Mouse (Mus musculus): ENCODE data around the gene Elmo1.

The Elmo1 gene

DNA sequence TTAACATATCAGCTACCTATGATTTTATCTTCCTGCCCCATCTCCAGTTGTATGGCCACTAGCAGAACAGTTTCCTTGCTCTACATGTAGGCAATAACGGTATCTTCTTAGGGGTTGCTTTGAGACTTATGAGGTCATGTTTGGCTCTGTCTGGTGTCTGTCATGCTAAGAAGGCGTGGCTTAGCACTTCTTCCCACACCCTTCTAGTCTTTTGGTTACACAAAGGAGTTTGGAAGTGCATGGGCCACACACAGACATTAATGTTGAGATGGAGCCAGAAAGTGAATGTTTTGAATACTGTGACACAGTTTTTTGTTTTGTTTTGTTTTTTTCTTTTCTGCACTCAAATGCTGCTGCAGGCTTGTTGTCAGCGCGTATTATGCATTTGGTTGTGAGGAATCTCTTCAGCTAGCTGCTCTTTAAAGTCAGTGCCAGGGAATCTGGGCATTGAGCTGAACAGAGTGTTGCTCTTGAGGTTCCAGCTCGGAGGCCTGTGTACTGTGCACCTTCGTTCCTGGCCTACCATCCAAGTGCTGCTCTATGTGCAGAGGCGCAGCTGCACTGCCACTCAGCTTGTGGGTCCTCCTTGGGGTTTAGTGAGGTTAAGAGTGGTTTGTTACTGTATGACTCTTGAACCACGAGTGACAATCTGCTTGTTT is 31.1 kb downstream of the Elmo1 start:
- no peak for DNase-seq (ENCODE audit: low spot score)

DNA sequence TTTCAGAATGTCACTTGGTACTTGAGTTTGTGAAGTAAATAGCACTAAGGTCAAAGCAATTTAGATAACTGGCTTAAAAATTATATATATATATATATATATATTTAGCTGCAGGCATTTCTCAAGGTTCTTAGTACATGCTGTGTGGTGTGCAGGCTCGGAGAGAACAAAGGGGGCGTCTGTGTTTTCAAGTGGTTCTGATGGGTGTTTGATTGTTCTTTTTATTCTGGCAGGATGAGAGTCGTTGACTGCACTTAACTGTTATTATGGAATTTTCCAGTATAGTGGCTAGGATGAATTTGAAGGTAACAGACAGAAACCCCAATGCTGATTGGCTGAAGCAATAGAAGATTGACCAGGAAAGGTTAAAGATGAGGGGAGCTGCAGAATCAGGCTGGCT is 33.6 kb downstream of the Elmo1 start:
- no peak for DNase-seq (ENCODE audit: low spot score)

DNA sequence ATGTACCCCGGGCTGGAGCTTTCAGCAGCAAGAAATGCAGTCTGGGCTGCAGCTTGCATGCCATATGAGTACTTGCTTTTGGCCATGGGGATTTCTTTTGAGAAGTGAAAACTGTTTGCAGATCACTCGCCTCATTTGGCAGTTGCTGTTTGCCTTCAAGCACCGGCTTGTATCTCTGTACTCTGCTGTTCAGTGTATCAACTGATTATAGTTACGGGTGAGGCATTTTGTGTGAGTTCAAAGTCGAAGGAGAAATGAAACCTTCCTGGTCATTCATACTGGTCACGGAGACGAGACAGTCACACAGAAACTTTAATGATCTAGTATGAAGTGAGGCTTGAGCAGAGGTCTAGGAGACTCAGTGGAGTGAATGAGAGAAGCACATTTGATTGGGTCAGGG is 34.6 kb downstream of the Elmo1 start:
- no peak for DNase-seq (ENCODE audit: low spot score)

DNA sequence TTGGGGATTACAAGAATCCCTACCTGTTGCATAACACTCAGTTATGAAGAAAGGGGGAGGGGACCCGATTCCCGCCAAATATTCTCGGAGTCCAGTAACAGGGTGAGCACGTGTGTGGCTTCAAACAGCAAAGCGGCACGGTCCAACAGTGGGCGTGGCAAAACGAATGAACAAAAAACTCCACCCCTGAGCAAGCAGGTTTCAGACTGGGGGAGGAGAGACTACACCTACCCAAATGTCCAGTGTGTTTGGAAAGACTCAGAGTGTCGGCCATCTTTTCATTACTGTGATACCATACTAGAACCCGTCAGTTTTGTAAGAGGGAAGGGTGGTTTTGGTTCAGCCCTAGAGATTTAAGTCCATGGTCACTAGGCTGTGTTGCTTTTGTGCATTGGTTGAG is 35.4 kb downstream of the Elmo1 start:
- no peak for DNase-seq (ENCODE audit: low spot score)

DNA sequence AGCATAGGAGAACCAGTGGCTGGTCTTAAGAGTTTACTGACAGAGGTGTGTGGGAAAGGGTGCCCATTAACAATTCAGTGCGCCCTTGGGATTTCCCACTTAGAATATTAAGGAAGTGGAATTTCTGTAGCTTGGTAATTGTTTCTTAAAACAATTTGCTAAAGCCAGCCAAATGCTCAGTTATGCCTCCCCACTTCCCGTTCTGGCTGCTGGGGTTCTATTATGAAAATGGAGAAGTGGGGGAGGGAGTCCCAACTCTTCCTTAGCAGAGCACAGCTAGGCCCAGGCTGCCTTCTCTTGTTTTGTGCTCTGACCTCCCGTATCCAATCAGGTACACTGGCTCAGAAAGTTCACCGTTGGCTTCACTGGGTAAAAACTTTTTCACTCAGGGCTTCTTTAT is 37.2 kb downstream of the Elmo1 start:
- DNase-seq (ENCODE audit: low spot score) = no peak

DNA sequence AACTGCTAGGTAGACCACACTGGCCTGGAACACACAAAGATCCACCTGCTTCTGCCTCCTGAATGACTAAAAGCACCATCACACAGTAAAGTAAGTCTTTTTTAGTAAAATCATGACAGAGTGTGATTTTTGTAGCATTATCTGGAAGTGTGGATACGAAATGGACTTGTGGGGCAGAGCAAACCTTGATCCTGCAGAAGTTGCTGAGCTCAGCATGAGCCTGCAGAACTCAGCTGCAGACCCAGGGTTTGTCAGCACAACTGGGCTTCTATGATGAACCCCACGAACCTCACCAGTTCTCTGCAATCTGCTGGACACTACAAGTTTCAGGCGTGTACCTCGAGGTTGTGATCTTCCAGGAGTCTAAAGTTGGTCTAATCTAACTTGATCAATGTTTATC is 37.7 kb downstream of the Elmo1 start:
- DNase-seq (ENCODE audit: low spot score) = no peak

DNA sequence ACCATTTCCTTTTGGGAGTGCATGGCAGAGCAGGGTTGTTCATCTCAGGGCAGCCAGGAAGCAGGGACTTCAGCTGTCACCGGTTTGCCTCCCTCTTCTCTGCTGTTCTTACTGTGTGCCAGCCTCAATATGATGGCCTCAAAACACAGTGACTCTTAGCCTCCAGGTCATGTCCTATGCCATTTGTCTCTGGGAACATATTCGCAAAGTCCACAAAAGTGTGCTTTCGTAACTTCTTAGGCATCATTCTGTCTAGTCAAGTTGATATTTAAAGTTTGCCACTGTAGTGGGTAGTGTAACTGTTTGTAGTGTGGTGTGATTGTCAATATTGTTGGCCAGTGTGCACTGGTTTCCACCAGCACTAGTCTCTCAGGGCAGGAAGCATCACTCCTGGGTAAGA is 40.3 kb downstream of the Elmo1 start:
- no peak for DNase-seq (ENCODE audit: low spot score)

DNA sequence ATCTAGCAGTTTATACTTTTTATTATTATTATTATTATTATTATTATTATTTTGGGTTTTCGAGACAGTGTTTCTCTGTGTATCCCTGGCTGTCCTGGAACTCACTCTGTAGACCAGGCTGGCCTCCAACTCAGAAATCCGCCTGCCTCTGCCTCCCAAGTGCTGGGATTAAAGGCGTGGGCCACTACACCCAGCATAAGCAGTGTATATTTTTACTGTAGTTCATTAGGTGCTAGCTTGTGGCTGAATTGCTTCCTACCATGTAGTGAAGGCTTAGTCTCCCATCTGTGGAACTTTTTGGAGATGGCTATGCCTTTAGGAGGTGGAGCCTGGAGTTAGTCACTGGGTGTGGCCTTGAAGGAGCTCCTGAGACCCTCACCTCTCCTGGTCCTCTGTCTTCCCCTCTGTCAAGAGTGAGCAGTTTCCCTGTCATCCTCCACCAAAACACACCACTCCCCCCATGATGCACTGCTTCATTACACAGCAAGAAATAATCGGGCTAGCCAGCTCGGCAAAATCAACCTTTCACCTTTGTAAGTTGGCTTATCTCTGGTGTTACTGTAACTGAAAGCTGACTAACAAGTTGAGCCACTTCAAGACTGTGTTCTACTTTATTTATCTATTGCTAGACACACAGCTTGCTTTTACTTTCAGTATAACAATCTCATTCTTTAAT is 41.1 kb downstream of the Elmo1 start:
- no peak for DNase-seq (ENCODE audit: low spot score)

DNA sequence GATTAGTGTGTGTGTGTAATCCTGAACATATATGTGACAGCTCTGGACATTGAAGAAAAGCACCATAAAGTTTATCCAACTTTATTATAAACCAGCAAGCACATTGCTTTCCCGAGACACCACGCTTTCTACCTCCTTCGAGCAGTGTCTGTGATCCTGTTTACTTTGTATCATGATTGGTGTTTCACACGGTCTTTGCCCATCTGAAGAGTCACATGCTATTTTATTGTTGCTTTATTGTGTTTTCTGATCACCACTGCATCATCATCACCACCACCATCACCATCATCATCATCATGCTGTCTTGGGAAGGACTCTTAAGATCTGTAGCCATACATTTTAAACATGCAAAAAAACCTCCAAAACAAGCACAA is 41.6 kb downstream of the Elmo1 start:
- DNase-seq (ENCODE audit: low spot score) = no peak

DNA sequence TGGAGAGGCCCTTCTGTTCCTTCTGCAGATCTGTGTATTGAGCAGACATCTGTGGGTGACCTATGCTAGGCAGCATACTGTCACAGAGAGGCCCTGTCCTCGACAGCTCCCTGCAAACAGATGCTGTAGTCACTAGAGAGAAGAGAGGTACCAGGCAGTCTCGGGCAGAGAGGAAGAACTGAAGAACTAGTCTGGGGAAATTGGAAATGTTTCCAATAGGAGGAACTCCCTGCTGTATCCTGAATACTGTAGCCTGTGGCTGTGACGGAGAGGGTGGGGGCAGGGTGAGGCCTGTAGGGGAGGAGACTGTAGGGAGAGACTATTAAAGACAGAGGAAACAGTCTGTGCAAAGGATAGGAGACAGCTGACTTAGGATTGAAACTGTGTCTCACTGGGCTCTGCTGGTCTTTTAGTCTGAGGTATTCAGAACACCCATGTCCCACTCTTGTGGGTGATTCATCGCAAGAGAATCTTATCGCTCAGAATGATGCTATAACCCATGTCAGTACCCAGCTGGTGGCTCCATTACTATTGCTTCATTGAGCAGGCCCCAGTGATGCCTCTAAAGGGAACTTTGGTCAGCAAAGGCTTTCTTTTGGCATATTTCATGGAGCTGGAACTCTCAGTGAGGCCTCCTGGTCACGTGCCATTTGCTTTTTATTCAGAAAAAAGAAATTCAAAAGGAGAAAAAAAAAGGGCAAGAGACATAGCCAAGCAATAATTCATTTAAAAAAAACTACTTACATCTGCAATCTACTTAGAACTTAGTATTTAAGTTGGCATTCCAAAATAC is 43.4 kb downstream of the Elmo1 start:
- DNase-seq (ENCODE audit: low spot score) = no peak

DNA sequence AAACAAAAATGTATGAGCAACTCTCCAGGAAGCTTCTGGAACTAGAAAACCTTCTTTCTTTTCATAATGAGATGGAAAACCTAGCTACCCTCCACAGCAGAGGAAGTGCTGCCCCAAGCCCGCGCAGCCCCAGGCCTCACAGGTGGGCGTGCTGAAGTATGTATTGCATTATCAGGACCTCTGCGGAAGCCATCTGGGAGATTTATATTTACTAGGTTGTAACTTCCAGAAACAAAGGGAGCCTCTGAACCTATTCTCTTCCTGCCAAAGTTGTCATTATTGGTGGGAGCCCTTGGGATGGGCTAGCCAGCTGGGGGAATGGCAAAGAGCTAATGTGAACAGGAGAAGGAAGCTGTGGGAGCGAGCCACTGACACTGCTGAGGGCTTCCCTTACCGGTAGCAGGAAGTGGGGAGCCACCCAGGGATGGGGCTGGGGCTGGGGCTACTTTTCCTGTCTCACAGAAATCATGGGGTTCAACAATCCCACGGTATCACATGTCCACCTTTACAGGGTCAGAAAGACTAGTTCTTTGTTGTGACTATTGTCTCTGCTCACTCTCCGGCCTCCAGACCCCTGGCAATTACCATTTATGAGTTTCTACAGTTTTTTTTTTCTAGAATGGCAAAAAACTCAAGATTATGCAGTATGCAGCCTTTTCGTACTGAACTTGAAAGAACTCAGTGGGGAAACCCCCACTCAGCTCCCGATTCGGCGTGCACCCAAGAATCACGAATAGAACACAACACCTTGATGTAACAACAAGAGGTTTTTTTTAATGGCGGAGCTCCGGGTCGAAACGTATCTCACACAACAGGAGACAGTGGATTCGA is 44.2 kb downstream of the Elmo1 start:
- no peak for DNase-seq (ENCODE audit: low spot score)

DNA sequence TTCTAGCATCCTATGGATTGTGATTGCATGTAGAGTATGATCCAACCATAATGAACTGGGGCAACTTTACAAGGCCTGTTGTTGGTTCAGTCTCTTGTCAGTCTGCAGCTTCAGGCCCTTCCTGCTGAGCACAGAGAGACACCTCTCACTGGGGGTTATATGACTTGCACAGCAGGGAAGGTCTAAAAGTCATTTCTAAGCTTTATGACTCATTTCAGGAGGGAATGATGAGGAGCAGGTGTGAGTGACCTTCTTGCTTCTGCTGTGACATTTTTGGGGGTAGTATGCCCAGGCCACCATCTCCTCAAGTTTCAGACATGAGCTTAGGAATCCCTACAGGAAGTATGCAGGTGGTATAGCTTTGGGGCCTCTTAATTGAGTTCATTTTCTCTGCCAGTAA is 46.4 kb downstream of the Elmo1 start:
- no peak for DNase-seq (ENCODE audit: low spot score)

DNA sequence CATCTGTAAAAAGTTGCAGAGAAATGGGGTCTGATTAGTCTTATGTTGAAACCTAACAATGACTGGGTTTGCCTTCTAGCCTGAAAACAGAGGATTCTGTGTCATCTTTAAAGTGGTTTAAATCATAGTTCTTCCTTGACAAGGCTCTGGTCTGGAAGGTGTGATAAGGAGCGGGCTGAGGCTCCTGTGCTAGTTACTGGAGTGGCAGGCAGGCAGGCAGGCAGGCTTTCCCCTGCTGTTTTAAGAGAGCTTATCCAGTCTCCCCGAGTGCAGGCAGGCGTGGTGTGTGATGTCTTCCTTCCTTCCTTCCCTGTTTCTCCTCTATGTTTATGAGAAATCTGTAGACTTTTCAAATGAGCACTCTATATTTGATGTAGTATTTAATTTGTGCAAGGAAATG is 48.1 kb downstream of the Elmo1 start:
- DNase-seq (ENCODE audit: low spot score) = no peak

DNA sequence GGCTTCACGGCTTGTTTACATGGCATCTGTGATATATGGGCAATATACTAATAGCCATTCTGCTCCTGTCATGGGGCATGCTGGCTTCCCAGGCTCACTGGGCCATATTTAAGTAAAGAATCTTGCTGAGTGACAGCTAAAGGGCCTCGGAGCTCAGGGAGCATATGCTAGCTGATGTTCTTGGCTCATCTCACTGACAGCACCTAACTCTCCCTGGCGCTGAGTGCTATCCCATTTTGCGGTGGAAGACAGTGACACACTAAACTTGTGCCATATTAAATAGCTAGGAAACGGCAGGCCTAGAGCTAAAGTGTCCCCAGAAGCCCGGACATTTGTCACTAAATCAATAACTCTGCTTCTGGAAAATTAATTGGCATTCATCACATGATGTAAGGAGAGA is 48.7 kb downstream of the Elmo1 start:
- no peak for DNase-seq (ENCODE audit: low spot score)

DNA sequence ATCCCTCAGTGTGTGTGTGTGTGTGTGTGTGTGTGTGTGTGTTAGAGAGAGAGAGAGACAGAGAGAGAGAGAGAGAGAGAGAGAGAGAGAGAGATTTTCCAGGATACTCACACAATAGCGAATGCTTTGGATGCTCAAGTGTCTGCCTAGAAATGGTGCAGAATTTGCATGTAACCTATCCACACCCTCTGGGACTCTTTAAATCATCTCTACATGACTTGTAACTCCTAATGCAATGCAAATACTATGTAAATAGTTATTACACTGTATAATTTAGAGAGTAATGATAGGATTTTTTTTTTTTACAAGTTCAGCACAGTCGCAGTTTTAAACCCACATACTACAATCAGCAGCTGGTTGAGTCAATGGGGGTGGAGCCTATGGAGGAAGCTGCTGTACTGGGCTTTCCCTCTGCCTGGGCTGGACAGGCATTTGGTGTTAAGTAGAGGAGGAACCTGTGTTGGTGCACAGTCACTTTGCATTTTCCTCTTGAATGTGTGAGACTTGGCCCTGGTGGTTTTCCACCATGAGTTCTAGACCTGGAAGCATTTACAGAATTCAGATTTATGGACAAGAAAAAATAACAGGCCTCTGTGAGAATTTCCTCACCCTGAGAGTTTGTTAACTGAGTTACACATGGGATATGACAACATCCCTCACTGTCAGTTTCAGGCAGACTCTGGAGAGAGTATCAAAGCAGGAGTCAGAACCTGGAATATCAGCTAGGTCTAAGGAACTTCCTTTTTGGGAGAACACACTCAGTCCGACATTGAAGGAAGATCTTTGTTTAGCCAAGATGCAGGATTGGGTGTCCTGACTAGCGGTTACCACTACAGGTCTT is 49.6 kb downstream of the Elmo1 start:
- no peak for DNase-seq (ENCODE audit: low spot score)

DNA sequence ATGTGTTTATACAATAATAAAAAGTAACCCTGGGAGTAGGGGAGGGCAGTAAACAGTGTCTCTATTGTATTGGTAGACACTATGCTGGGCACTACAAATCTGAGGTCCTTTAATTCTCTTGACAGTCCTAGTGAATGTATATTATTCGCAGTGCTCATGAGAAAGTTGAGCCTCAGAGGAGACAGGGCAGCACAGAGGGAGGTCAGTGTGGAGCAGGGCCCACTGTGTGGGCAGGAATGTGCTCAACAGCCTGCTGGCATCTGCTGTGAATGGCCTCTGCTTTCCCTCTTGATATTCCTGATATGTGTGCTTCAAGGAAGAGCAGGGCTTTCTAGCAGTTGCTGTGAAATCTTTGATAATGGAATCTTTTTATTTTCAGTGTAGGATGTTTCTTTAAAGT is 52.2 kb downstream of the Elmo1 start:
- no peak for DNase-seq (ENCODE audit: low spot score)

DNA sequence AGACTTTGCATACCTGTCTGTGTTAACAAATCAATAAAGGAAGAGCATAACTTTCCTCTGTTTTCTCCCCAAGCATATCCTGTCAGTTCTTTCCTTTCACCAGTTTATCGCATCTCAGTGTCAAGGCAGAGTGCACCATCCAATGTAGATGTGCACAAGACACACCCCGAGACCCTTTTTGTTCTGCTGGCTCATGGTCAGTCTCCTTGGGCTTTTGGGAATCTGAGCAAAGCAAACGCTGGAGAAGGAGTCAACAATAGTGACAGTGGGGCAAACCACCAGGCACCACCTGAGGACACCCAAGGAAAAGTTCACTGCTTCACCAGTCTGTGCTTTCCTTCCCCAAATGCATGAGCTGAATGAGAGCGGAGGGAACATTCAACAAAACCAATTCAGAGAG is 56.5 kb downstream of the Elmo1 start:
- no peak for DNase-seq (ENCODE audit: low spot score)

DNA sequence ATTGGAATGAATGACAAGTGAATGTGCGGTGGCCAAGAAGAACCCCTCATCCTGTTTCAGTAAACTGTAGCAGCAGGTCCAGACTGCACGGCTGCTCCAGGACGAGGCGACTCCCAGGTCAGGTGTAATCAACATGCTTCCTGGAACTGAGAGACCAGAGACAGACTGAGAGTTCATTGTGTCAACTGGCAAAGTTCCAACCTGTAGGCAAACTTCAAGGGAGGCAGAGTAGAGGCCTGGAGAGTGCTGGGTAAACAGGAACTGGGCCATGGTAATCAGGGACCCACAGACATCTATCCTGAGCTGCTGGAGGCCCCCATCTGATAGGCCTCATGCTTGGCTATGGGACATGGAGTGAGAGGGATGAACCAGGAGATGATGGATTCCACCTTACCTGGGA is 57.3 kb downstream of the Elmo1 start:
- no peak for DNase-seq (ENCODE audit: low spot score)

DNA sequence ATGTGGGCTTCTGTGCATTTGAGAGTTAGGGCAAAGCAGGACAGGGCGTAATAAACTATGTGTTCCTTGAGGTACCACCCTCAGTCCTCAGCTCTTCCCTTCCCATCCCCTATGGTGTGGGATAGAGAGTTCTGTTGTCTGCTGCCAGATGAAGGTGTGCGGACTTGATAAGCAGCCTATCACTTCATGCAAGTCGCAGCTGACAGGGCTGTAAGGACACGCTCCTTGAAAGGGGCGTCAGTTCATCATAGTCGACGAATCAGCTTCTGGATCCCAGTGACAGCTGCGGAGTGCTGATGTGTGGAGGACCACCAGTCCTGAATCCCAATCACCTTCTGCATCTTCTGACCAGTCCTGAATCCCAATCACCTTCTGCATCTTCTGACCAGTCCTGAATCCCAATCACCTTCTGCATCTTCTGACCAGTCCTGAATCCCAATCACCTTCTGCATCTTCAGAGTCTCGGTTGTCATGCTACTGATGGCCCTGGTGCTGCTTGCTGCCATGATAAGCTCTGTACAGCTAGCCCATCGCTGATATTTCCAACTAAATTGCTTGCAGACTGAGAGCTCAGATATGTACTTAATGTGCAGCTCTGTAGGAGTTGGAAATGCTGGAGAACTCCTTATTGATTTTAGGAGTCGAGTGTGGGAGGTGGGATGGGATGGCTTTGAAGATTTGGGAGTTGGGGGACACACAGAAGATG is 59.9 kb downstream of the Elmo1 start:
- DNase-seq (ENCODE audit: low spot score) = no peak

DNA sequence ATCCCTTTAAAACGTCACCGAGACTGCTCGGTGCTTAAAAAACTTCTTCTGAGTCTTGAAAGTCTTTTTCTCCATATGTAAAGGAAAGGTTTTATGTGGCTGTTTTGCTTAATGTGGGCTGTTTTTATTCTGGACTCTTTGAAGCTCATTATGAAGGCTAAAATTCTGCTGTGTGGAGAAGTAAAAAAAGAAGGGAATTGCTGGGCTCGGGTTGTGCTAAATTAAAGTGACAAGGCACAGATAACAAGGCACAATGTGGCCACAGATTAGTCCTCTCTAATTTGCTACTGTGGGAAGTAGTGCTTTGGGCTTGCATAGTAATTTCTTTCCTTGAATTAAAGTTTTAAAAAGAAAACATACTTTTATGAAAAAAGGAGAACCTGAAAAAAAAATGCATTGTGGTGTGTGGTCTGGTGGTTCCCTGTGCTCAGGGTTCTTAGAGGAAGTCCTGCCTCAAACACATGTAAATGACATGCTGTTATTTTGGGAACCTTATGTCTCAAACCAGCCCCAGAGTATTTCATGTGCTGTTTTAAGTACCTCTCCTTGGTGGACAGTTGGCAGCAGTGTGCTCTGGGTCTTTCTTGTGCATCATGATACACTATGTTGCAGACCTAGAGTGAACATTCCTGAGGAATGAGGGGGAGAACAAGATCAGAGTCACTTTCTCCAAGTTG is 61.0 kb downstream of the Elmo1 start:
- DNase-seq (ENCODE audit: low spot score) = no peak

All from ovary, postnatal 14 days (tissue).